Mouse (Mus musculus): ENCODE measurements around the gene Brpf3. TPM values are rescaled to one million over a fixed set of nuclear protein-coding genes. Genes with fewer than 3 reads are reported as not detected.
"Not testable (repeated sequence)": the region's sequence is repeated elsewhere in the genome, so short reads cannot be mapped to it uniquely, and the experiment has no call there.

The Brpf3 gene
- polyA plus RNA-seq, 1 experiment from 2014 or later: 11.0 TPM

- H3K27me3 ChIP-seq (ENCODE audit: insufficient read depth, low read length): peaks cover 9% of the 10 kb centered on the region
- WGBS: 91% methylated on average over 5 of the region's 5 CpGs
Measured at GRCm38 (mm10) chr17:28771289-28771688, 29.6 kb upstream of the Brpf3 start.

GRCm38 (mm10) chr17:28774303-28774702, 26.6 kb upstream of the Brpf3 start:
- not testable (repeated sequence) for H3K4me3 ChIP-seq (ENCODE audit: low read length); H3K27me3 ChIP-seq (ENCODE audit: insufficient read depth, low read length); H3K27ac ChIP-seq (ENCODE audit: low read length); H3K9me3 ChIP-seq (ENCODE audit: low read length); H3K36me3 ChIP-seq (ENCODE audit: insufficient read depth, low read length); H3K4me2 ChIP-seq (replicated peaks; ENCODE audit: low read depth, low read length); ATAC-seq (ENCODE audit: low FRiP score, low TSS enrichment); H3K9ac ChIP-seq (replicated peaks; ENCODE audit: low read length)
- peaks cover 10% of the 10 kb centered on the region for H3K4me1 ChIP-seq (ENCODE audit: insufficient read depth, low read length)
- WGBS: 94% methylated on average over 8 of the region's 9 CpGs

More at GRCm38 (mm10) chr17:28771289-28771688, 29.6 kb upstream of the Brpf3 start:
- ATAC-seq (ENCODE audit: low FRiP score, low TSS enrichment): no peak
- H3K9ac ChIP-seq (replicated peaks; ENCODE audit: low read length): no peak overlapping the region
- H3K27ac ChIP-seq (ENCODE audit: low read length): no peak overlapping the region
- H3K4me2 ChIP-seq (replicated peaks; ENCODE audit: low read depth, low read length): no peak overlapping the region
- peaks cover 10% of the 10 kb centered on the region for H3K4me1 ChIP-seq (ENCODE audit: insufficient read depth, low read length)
- H3K36me3 ChIP-seq (ENCODE audit: insufficient read depth, low read length): no peaks in the 10 kb centered on the region
- no peaks in the 10 kb centered on the region for H3K9me3 ChIP-seq (ENCODE audit: low read length)
- no peak overlapping the region for H3K4me3 ChIP-seq (ENCODE audit: low read length)

GRCm38 (mm10) chr17:28775161-28775560, 25.7 kb upstream of the Brpf3 start:
- H3K27ac ChIP-seq (ENCODE audit: low read length): no peak overlapping the region
- H3K9ac ChIP-seq (replicated peaks; ENCODE audit: low read length): no peak overlapping the region
- H3K4me1 ChIP-seq (ENCODE audit: insufficient read depth, low read length): peaks cover 5% of the 10 kb centered on the region
- no peak for ATAC-seq (ENCODE audit: low FRiP score, low TSS enrichment)
- H3K4me2 ChIP-seq (replicated peaks; ENCODE audit: low read depth, low read length): no peak overlapping the region
- no peak overlapping the region for H3K4me3 ChIP-seq (ENCODE audit: low read length)
- H3K27me3 ChIP-seq (ENCODE audit: insufficient read depth, low read length): peaks cover 6% of the 10 kb centered on the region; the same call in 1 of the 2 replicates
- H3K9me3 ChIP-seq (ENCODE audit: low read length): no peaks in the 10 kb centered on the region
- WGBS: 74% methylated on average over 4 of the region's 4 CpGs
- H3K36me3 ChIP-seq (ENCODE audit: insufficient read depth, low read length): 0 out of 2 replicates have a peak, but pooled peaks cover 4% of the 10 kb centered on the region

DNA sequence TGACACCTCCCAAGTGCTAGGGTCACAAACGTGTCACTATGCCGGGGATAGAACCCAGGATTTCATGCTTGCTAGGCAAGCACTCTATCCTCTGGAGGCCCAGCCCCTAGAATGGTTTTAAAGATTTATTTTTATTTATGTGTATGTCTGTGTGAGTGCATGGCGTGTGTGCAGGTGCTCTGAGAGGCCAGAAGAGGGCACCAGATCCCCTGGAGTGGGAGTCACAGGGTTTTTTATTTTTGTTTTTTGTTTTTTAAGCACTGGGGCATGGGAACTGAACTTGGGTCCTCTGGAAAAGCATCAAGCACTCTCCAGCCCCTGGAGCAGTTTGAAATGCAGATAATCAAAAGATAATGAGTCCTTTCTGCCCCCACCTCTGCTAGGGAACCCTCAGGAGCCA, 24.1 kb upstream of the Brpf3 start:
- H3K9ac ChIP-seq (replicated peaks; ENCODE audit: low read length): no peak overlapping the region
- no peak overlapping the region for H3K27ac ChIP-seq (ENCODE audit: low read length)
- no peak for ATAC-seq (ENCODE audit: low FRiP score, low TSS enrichment)
- no peak overlapping the region for H3K4me3 ChIP-seq (ENCODE audit: low read length)
- H3K36me3 ChIP-seq (ENCODE audit: insufficient read depth, low read length): 0 out of 2 replicates have a peak, but pooled peaks cover 4% of the 10 kb centered on the region
- H3K4me1 ChIP-seq (ENCODE audit: insufficient read depth, low read length): no peaks in the 10 kb centered on the region
- H3K4me2 ChIP-seq (replicated peaks; ENCODE audit: low read depth, low read length): no peak overlapping the region
- 92% methylated on average over 3 of the region's 3 CpGs for WGBS
- H3K9me3 ChIP-seq (ENCODE audit: low read length): no peaks in the 10 kb centered on the region
- no peaks in the 10 kb centered on the region for H3K27me3 ChIP-seq (ENCODE audit: insufficient read depth, low read length)

DNA sequence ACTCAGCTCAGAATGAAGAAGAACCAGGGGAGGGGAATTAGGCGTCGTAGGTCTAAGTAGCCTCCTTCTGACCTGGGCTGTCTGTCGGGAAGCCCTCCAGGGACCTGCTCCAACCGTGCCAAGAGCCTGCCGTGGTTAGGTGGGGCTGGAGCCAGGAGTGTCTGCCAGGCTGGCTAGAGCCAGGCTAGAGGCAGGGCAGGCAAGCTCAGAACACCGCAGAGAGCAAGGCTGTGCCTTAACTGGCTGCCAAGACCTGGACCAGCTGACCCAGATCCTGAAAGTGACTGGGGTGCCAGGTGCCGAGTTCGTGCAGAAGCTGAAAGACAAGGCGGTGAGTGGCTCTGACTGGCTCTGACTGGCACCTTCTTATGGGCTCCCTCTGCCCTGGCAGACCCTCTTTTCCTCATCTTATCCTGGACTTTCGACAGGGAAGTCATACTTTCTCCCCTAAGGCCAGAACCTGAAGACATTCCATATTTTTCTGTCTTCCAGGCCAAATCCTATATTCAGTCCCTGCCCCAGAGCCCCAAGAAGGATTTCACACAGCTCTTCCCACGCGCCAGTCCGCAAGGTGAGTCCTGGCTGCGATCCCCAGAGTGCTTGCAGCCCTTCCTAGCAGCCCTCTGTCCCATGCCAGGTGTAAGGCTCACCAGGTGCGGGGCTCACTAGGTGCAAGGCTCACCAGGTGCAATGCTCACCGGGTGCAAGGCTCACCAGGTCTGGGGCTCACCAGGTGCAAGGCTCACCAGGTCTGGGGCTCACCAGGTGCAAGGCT, 23.5 kb upstream of the Brpf3 start:
- 89% methylated on average over 16 of the region's 16 CpGs for WGBS
- Histone ChIP-seq H3K9me3 (ENCODE audit: low read length) (no peaks in the 10 kb centered on the region), H3K4me3 (ENCODE audit: low read length) (no peak overlapping the region), H3K4me2 (replicated peaks; ENCODE audit: low read depth, low read length) (no peak overlapping the region), H3K9ac (replicated peaks; ENCODE audit: low read length) (no peak overlapping the region), H3K36me3 (ENCODE audit: insufficient read depth, low read length) (0 out of 2 replicates have a peak, but pooled peaks cover 4% of the 10 kb centered on the region), H3K27me3 (ENCODE audit: insufficient read depth, low read length) (no peaks in the 10 kb centered on the region), H3K27ac (ENCODE audit: low read length) (no peak overlapping the region), H3K4me1 (ENCODE audit: insufficient read depth, low read length) (no peaks in the 10 kb centered on the region)
- ATAC-seq (ENCODE audit: low FRiP score, low TSS enrichment): no peak

DNA sequence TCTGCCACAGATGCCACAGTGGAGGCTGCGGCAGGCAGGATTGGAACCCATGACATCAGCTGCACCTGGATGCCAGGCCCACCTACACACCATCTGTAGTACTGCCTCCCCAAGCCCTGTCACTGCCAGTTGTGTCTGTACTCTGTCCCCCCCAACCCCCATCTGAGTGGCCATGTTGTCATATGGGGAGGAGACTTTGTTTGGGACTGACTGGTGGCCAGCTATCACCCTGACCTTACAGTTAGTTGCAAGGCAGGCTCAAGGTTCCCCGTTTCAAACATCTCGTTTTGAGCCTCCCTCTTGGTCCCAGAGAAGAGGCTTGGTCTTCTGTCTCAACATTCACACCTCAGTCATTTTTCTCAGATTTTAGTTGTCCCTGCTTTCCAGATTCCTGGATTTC, 21.2 kb upstream of the Brpf3 start:
- ATAC-seq (ENCODE audit: low FRiP score, low TSS enrichment): no peak

DNA sequence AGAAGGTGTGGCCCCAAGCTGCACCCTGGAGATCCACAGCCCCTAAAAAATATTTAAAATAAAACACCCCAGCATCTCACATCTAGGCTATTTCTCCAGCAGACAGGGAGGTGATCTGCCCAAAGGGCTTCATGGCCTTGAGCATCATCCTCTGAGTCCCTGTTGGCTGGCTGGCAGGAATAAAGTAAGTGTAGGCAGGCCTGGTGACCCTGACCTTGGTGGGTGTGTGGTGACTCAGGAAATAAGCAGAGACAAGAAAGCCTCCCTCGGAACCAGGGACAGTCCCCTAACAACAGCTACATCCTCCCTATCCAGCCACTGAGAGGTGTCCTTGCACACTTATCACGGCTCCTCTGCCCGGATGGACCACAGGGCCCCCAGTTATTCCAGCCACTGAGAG, 20.1 kb upstream of the Brpf3 start:
- 0 out of 2 replicates have a peak, but pooled peaks cover 4% of the 10 kb centered on the region for H3K36me3 ChIP-seq (ENCODE audit: insufficient read depth, low read length)
- no peaks in the 10 kb centered on the region for H3K27me3 ChIP-seq (ENCODE audit: insufficient read depth, low read length)
- 55% methylated on average over 3 of the region's 3 CpGs for WGBS
- no peaks in the 10 kb centered on the region for H3K4me1 ChIP-seq (ENCODE audit: insufficient read depth, low read length)
- no peaks in the 10 kb centered on the region for H3K9me3 ChIP-seq (ENCODE audit: low read length)
- H3K27ac ChIP-seq (ENCODE audit: low read length): no peak overlapping the region
- no peak overlapping the region for H3K4me2 ChIP-seq (replicated peaks; ENCODE audit: low read depth, low read length)
- no peak overlapping the region for H3K9ac ChIP-seq (replicated peaks; ENCODE audit: low read length)
- ATAC-seq (ENCODE audit: low FRiP score, low TSS enrichment): no peak
- no peak overlapping the region for H3K4me3 ChIP-seq (ENCODE audit: low read length)

More for the DNA sequence above, 21.2 kb upstream of the Brpf3 start:
- Histone ChIP-seq H3K4me1 (ENCODE audit: insufficient read depth, low read length) (no peaks in the 10 kb centered on the region), H3K27me3 (ENCODE audit: insufficient read depth, low read length) (no peaks in the 10 kb centered on the region), H3K4me3 (ENCODE audit: low read length) (no peak overlapping the region), H3K4me2 (replicated peaks; ENCODE audit: low read depth, low read length) (no peak overlapping the region), H3K9me3 (ENCODE audit: low read length) (no peaks in the 10 kb centered on the region), H3K9ac (replicated peaks; ENCODE audit: low read length) (no peak overlapping the region), H3K36me3 (ENCODE audit: insufficient read depth, low read length) (0 out of 2 replicates have a peak, but pooled peaks cover 4% of the 10 kb centered on the region), H3K27ac (ENCODE audit: low read length) (no peak overlapping the region)
- WGBS: 93% methylated on average over 3 of the region's 3 CpGs

DNA sequence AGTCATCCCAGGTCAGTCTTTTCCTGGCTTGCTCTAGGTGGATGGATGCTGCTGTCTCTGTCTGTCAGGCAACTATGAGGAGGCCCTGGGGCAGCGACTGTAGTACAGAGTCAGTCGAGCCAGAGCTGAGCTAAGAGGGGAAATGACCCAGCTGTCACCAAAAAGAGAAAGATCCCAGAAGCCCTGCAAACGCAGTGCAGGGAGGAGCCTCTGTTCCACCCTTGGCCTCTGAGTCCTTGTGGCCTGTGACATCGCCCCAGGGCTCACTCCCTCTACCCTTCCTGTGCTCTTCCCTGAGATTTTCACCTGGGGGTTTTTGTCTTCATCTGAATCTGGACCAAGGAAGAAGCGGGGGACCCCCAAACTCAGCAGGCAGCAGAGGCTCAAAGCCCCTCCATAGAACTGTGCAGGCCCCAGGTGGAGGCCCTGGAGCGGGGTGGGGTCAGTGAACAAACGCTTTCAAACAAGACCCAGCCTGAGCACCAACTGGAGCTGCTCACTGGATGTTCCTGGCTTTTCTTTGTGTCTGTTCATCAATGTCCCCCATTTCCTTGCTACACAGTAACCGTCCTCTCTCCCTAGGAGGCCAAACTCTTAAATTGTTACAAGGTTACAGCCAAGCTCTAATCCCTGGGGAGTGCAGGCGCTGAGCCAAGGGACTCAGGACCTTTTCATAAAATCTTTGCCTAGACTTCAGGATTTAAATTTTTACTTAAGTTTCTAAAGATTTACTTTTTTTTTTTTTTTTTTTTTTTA, 19.4 kb upstream of the Brpf3 start:
- WGBS: 52% methylated on average over 9 of the region's 9 CpGs
- Histone ChIP-seq H3K4me2 (replicated peaks; ENCODE audit: low read depth, low read length) (no peak overlapping the region), H3K9ac (replicated peaks; ENCODE audit: low read length) (no peak overlapping the region; the same call in 1 of the 2 replicates), H3K4me3 (ENCODE audit: low read length) (no peak overlapping the region), H3K27me3 (ENCODE audit: insufficient read depth, low read length) (no peaks in the 10 kb centered on the region), H3K9me3 (ENCODE audit: low read length) (no peaks in the 10 kb centered on the region), H3K4me1 (ENCODE audit: insufficient read depth, low read length) (no peaks in the 10 kb centered on the region), H3K27ac (ENCODE audit: low read length) (no peak overlapping the region), H3K36me3 (ENCODE audit: insufficient read depth, low read length) (0 out of 2 replicates have a peak, but pooled peaks cover 3% of the 10 kb centered on the region)
- no peak for ATAC-seq (ENCODE audit: low FRiP score, low TSS enrichment)

- Histone ChIP-seq H3K36me3 (ENCODE audit: insufficient read depth, low read length) (no peaks in the 10 kb centered on the region), H3K9me3 (ENCODE audit: low read length) (no peaks in the 10 kb centered on the region), H3K9ac (replicated peaks; ENCODE audit: low read length) (no peak overlapping the region), H3K27me3 (ENCODE audit: insufficient read depth, low read length) (no peaks in the 10 kb centered on the region), H3K4me1 (ENCODE audit: insufficient read depth, low read length) (no peaks in the 10 kb centered on the region), H3K4me3 (ENCODE audit: low read length) (no peak overlapping the region), H3K4me2 (replicated peaks; ENCODE audit: low read depth, low read length) (no peak overlapping the region), H3K27ac (ENCODE audit: low read length) (no peak overlapping the region)
- WGBS: 91% methylated on average over 3 of the region's 3 CpGs
- ATAC-seq (ENCODE audit: low FRiP score, low TSS enrichment): no peak
Measured at GRCm38 (mm10) chr17:28785036-28785435, 15.9 kb upstream of the Brpf3 start.

- H3K36me3 ChIP-seq (ENCODE audit: insufficient read depth, low read length): no peaks in the 10 kb centered on the region
- H3K4me3 ChIP-seq (ENCODE audit: low read length): no peak overlapping the region
- 98% methylated on average over 12 of the region's 12 CpGs for WGBS
- no peak overlapping the region for H3K9ac ChIP-seq (replicated peaks; ENCODE audit: low read length)
- H3K9me3 ChIP-seq (ENCODE audit: low read length): no peaks in the 10 kb centered on the region
- ATAC-seq (ENCODE audit: low FRiP score, low TSS enrichment): no peak
- H3K4me1 ChIP-seq (ENCODE audit: insufficient read depth, low read length): no peaks in the 10 kb centered on the region
- no peak overlapping the region for H3K4me2 ChIP-seq (replicated peaks; ENCODE audit: low read depth, low read length)
- H3K27me3 ChIP-seq (ENCODE audit: insufficient read depth, low read length): no peaks in the 10 kb centered on the region
- H3K27ac ChIP-seq (ENCODE audit: low read length): no peak overlapping the region
Measured at GRCm38 (mm10) chr17:28787507-28787906, 13.4 kb upstream of the Brpf3 start.

Data from kidney, embryonic 16.5 days (tissue).